Mouse (Mus musculus) c-Kit-negative CD71-positive TER-119-positive erythroid progenitor cells, embryonic 14.5 days (primary cell): Measurements from ENCODE around the gene Lmtk3.

Experiments
- DNase-seq: peaks from one replicate; pipeline ENCODE4 v3.0.0-alpha.2; 2013; ENCODE audit warnings: low read depth, low spot score

The Lmtk3 gene

GRCm38 (mm10) chr7:45853089-45853488, 69.6 kb downstream of the Lmtk3 start:
- DNase-seq, result no peak
